Mouse (Mus musculus) cerebellum, adult 2 months (tissue): Measurements from ENCODE around the gene Ms4a4c.

ENCODE experiments used
- CTCF ChIP-seq: fragments of 200-500 bp; IDR thresholded peaks from 2 replicates; pipeline ENCODE4 v1.5.1; 2011; ENCODE audit warnings: low read depth, mild to moderate bottlenecking, control low read depth, low read length, moderate library complexity, borderline replicate concordance; ENCODE audit not compliant: insufficient read depth
- POLR2A ChIP-seq: fragments of 200-500 bp; IDR thresholded peaks from 2 replicates; pipeline ENCODE4 v1.6.1; 2011; ENCODE audit warnings: low read length, control low read depth, borderline replicate concordance; ENCODE audit not compliant: insufficient read depth

GRCm38 (mm10) chr19:11362002-11362401, 42.6 kb upstream of the Ms4a4c start:
- TF ChIP-seq CTCF (no peak), POLR2A (no peak)
